8 mouse cellular contexts compared by ENCODE assay signal in the genomic region with DNA sequence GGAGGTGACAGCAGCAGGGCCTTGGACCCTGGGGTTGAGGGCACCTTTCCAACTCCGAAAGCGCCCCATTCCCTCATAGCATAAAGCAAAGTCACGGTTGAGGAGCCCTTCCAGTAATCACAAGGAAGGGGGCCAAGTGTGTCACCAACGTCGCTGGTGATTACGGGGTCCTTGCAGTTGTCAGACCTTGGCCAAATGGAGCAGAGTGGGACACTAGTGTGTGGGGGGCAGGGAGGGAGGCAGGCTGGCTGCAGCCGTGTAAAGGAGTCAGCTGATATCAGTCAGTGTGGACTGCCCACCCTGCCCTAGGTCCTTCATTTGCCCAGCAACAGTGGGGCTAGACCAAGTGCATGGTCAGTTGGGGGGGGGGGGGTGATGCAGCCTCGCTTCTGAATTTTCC. TPM values are rescaled to one million over a fixed set of nuclear protein-coding genes. Genes with fewer than 3 reads are reported as not detected.
DNase-seq lines count a peak whose midpoint lies in the region; ATAC-seq lines count a peak whose summit lies in the region.

No protein-coding gene starts in this region.

- 17% methylated on average over 8 of the region's 8 CpGs for WGBS in kidney, embryonic 16.5 days
- 35% methylated on average over 8 of the region's 8 CpGs for WGBS in embryonic facial prominence, embryonic 12.5 days
- WGBS in hindbrain, embryonic 16.5 days = 39% methylated on average over 8 of the region's 8 CpGs
- 39% methylated on average over 8 of the region's 8 CpGs for WGBS in midbrain, embryonic 13.5 days

- H3K9ac ChIP-seq in kidney, embryonic 16.5 days (replicated peaks; ENCODE audit: low read length) = peak overlapping the region; percentile 33; the same call in 1 of the 2 replicates
- H3K9ac ChIP-seq in embryonic facial prominence, embryonic 12.5 days = peak overlapping the region; percentile 24; the same call in 1 of the 2 replicates
- H3K9ac ChIP-seq in hindbrain, embryonic 16.5 days (ENCODE audit: low read depth, low read length) = peak overlapping the region; percentile 83
- peak overlapping the region; percentile 80; the same call in 1 of the 2 replicates for H3K9ac ChIP-seq in midbrain, embryonic 13.5 days (replicated peaks)

- H3K27ac ChIP-seq in kidney, embryonic 16.5 days (ENCODE audit: low read length) = peak overlapping the region; percentile 93
- H3K27ac ChIP-seq in embryonic facial prominence, embryonic 12.5 days = peak overlapping the region; percentile 89; the same call in 1 of the 2 replicates
- peak overlapping the region; percentile 90 for H3K27ac ChIP-seq in hindbrain, embryonic 16.5 days (ENCODE audit: low read depth, low read length)
- H3K27ac ChIP-seq in midbrain, embryonic 13.5 days = peak overlapping the region; percentile 83

- peak overlapping the region; percentile 90 for H3K4me2 ChIP-seq in kidney, embryonic 16.5 days (replicated peaks; ENCODE audit: low read depth, low read length)
- H3K4me2 ChIP-seq in embryonic facial prominence, embryonic 12.5 days (replicated peaks) = peak overlapping the region; percentile 61
- peak overlapping the region; percentile 91 for H3K4me2 ChIP-seq in hindbrain, embryonic 16.5 days (ENCODE audit: low read length)
- H3K4me2 ChIP-seq in midbrain, embryonic 13.5 days (replicated peaks) = peak overlapping the region; percentile 88

- DNase-seq in kidney, adult 9 months = no peak
- no peak for DNase-seq in layer of hippocampus, postnatal 14 days (ENCODE audit: low spot score in 2 of 2)
- DNase-seq in urinary bladder, postnatal 14 days (ENCODE audit: low spot score) = no peak
- DNase-seq in thymus, postnatal 14 days = no peak

- H3K27me3 ChIP-seq in kidney, embryonic 16.5 days (ENCODE audit: insufficient read depth, low read length) = no peaks in the 10 kb centered on the region
- H3K27me3 ChIP-seq in embryonic facial prominence, embryonic 12.5 days = no peaks in the 10 kb centered on the region
- H3K27me3 ChIP-seq in hindbrain, embryonic 16.5 days (replicated peaks; ENCODE audit: control insufficient read depth, insufficient read depth, low read length) = no peaks in the 10 kb centered on the region
- H3K27me3 ChIP-seq in midbrain, embryonic 13.5 days = no peaks in the 10 kb centered on the region

- H3K36me3 ChIP-seq in kidney, embryonic 16.5 days (ENCODE audit: insufficient read depth, low read length) = peaks cover 47% of the 10 kb centered on the region
- peaks cover 66% of the 10 kb centered on the region for H3K36me3 ChIP-seq in embryonic facial prominence, embryonic 12.5 days
- H3K36me3 ChIP-seq in hindbrain, embryonic 16.5 days (ENCODE audit: control insufficient read depth, insufficient read depth, low read length) = peaks cover 32% of the 10 kb centered on the region
- peaks cover 61% of the 10 kb centered on the region for H3K36me3 ChIP-seq in midbrain, embryonic 13.5 days

- H3K4me3 ChIP-seq in kidney, embryonic 16.5 days (ENCODE audit: low read length) = peak overlapping the region; percentile 84
- peak overlapping the region; percentile 88 for H3K4me3 ChIP-seq in embryonic facial prominence, embryonic 12.5 days
- H3K4me3 ChIP-seq in hindbrain, embryonic 16.5 days (ENCODE audit: low read length) = peak overlapping the region; percentile 53
- peak overlapping the region; percentile 63 for H3K4me3 ChIP-seq in midbrain, embryonic 13.5 days (replicated peaks)

- H3K9me3 ChIP-seq in kidney, embryonic 16.5 days (ENCODE audit: low read length) = no peaks in the 10 kb centered on the region
- H3K9me3 ChIP-seq in embryonic facial prominence, embryonic 12.5 days = no peaks in the 10 kb centered on the region
- no peaks in the 10 kb centered on the region for H3K9me3 ChIP-seq in hindbrain, embryonic 16.5 days (ENCODE audit: control insufficient read depth, low read length)
- no peaks in the 10 kb centered on the region for H3K9me3 ChIP-seq in midbrain, embryonic 13.5 days

- peak; percentile 68 for ATAC-seq in kidney, embryonic 16.5 days (ENCODE audit: low FRiP score, low TSS enrichment)
- 0 out of 2 replicates have a peak, but pooled peaks have one; percentile 23 for ATAC-seq in embryonic facial prominence, embryonic 12.5 days (ENCODE audit: insufficient number of reproducible peaks, insufficient read depth, low FRiP score, low TSS enrichment)
- ATAC-seq in hindbrain, embryonic 16.5 days = peak; percentile 47
- peak; percentile 62 for ATAC-seq in midbrain, embryonic 13.5 days

- H3K4me1 ChIP-seq in kidney, embryonic 16.5 days (ENCODE audit: insufficient read depth, low read length) = peaks cover 38% of the 10 kb centered on the region
- peaks cover 32% of the 10 kb centered on the region for H3K4me1 ChIP-seq in embryonic facial prominence, embryonic 12.5 days
- peaks cover 23% of the 10 kb centered on the region for H3K4me1 ChIP-seq in hindbrain, embryonic 16.5 days (ENCODE audit: control insufficient read depth, insufficient read depth, low read depth, low read length)
- peaks cover 43% of the 10 kb centered on the region for H3K4me1 ChIP-seq in midbrain, embryonic 13.5 days (replicated peaks)

RNA-seq across cellular contexts. Expression of a gene that starts 0.4 kb away (rescaled TPM):
- 851 and 866 TPM in 2 replicates for polyA plus RNA-seq in kidney, embryonic 16.5 days (2015; fragmentation: Nextera tagmentation; extraction: Ambion mirVana)
- polyA plus RNA-seq in embryonic facial prominence, embryonic 12.5 days (2016; fragmentation: Nextera tagmentation; extraction: Ambion mirVana) = 615 and 621 TPM in 2 replicates
- 544 and 601 TPM in 2 replicates for polyA plus RNA-seq in hindbrain, embryonic 16.5 days (2015; fragmentation: Nextera tagmentation; extraction: Ambion mirVana)
- 329 and 343 TPM in 2 replicates for polyA plus RNA-seq in midbrain, embryonic 13.5 days (2015; fragmentation: Nextera tagmentation; extraction: Ambion mirVana)
- 100 to 1,000 TPM; 578 to 579 TPM for total RNA-seq in layer of hippocampus, postnatal 14 days (2021)

RNA-seq across cellular contexts. Expression of a gene that starts 6.0 kb away (rescaled TPM):
- polyA plus RNA-seq in kidney, embryonic 16.5 days (2015; fragmentation: Nextera tagmentation; extraction: Ambion mirVana) = 20.9 and 21.5 TPM in 2 replicates
- 7.8 and 10.5 TPM in 2 replicates for polyA plus RNA-seq in embryonic facial prominence, embryonic 12.5 days (2016; fragmentation: Nextera tagmentation; extraction: Ambion mirVana)
- 9.2 and 10.3 TPM in 2 replicates for polyA plus RNA-seq in hindbrain, embryonic 16.5 days (2015; fragmentation: Nextera tagmentation; extraction: Ambion mirVana)
- 7.7 and 8.2 TPM in 2 replicates for polyA plus RNA-seq in midbrain, embryonic 13.5 days (2015; fragmentation: Nextera tagmentation; extraction: Ambion mirVana)
- total RNA-seq in layer of hippocampus, postnatal 14 days (2021) = 1 to 10 TPM; 5.7 to 6.7 TPM

RNA-seq across cellular contexts. Expression of a gene that starts 14.8 kb away (rescaled TPM):
- 174 TPM in 2 replicates for polyA plus RNA-seq in kidney, embryonic 16.5 days (2015; fragmentation: Nextera tagmentation; extraction: Ambion mirVana)
- polyA plus RNA-seq in embryonic facial prominence, embryonic 12.5 days (2016; fragmentation: Nextera tagmentation; extraction: Ambion mirVana) = 191 and 197 TPM in 2 replicates
- 220 and 232 TPM in 2 replicates for polyA plus RNA-seq in hindbrain, embryonic 16.5 days (2015; fragmentation: Nextera tagmentation; extraction: Ambion mirVana)
- polyA plus RNA-seq in midbrain, embryonic 13.5 days (2015; fragmentation: Nextera tagmentation; extraction: Ambion mirVana) = 202 and 204 TPM in 2 replicates
- total RNA-seq in layer of hippocampus, postnatal 14 days (2021) = 100 to 1,000 TPM; 180 to 183 TPM

RNA-seq across cellular contexts. Expression of a gene that starts 14.9 kb away (rescaled TPM):
- 187 and 193 TPM in 2 replicates for polyA plus RNA-seq in kidney, embryonic 16.5 days (2015; fragmentation: Nextera tagmentation; extraction: Ambion mirVana)
- polyA plus RNA-seq in embryonic facial prominence, embryonic 12.5 days (2016; fragmentation: Nextera tagmentation; extraction: Ambion mirVana) = 157 and 166 TPM in 2 replicates
- 34.2 and 38.5 TPM in 2 replicates for polyA plus RNA-seq in hindbrain, embryonic 16.5 days (2015; fragmentation: Nextera tagmentation; extraction: Ambion mirVana)
- polyA plus RNA-seq in midbrain, embryonic 13.5 days (2015; fragmentation: Nextera tagmentation; extraction: Ambion mirVana) = 82.7 and 89.5 TPM in 2 replicates
- 1 to 10 TPM; 2.0 to 3.4 TPM for total RNA-seq in layer of hippocampus, postnatal 14 days (2021)

RNA-seq across cellular contexts. Expression of a gene that starts 25.6 kb away (rescaled TPM):
- polyA plus RNA-seq in kidney, embryonic 16.5 days (2015; fragmentation: Nextera tagmentation; extraction: Ambion mirVana) = 1.7 and 1.8 TPM in 2 replicates
- polyA plus RNA-seq in embryonic facial prominence, embryonic 12.5 days (2016; fragmentation: Nextera tagmentation; extraction: Ambion mirVana) = 0.58 and 1.0 TPM in 2 replicates
- polyA plus RNA-seq in hindbrain, embryonic 16.5 days (2015; fragmentation: Nextera tagmentation; extraction: Ambion mirVana) = 1.0 and 1.1 TPM in 2 replicates
- 5.1 and 7.5 TPM in 2 replicates for polyA plus RNA-seq in midbrain, embryonic 13.5 days (2015; fragmentation: Nextera tagmentation; extraction: Ambion mirVana)
- under 1 TPM in 1 of 2 experiments, not detected in 1; 0.21 TPM for total RNA-seq in layer of hippocampus, postnatal 14 days (2021)

Comparison
In these comparisons a context has a peak if more than half of its experiments do, and no peak if none do; other contexts are left out.
1. H3K9ac ChIP-seq: peak in every context shown above with its lines; median percentile 83 in hindbrain, embryonic 16.5 days; 80 in midbrain, embryonic 13.5 days; 33 in kidney, embryonic 16.5 days; 24 in embryonic facial prominence, embryonic 12.5 days.